Mouse (Mus musculus) midbrain, embryonic 14.5 days (tissue): Measurements from ENCODE around the gene Wdr83. TPM values are rescaled to one million over a fixed set of nuclear protein-coding genes. Genes with fewer than 3 reads are reported as not detected.

ENCODE experiments used
- ATAC-seq: fragments of 200-750 bp; cut with Nextera tagmentation; 2 replicates; pipeline ENCODE4 v1.8.0; 2017; ENCODE audit warnings: moderate number of reproducible peaks, moderate library complexity; ENCODE audit not compliant: low FRiP score, low TSS enrichment
- DNase-seq: peaks from one replicate; pipeline ENCODE4 v3.0.0-alpha.2; 2015
- H3K27ac ChIP-seq: fragments of 300-500 bp; sonication (generic); replicated peaks from 2 replicates; pipeline ENCODE4 v1.5.1; 2014; ENCODE audit warnings: mild to moderate bottlenecking, low read depth, low read length, moderate library complexity
- H3K27me3 ChIP-seq: fragments of 300-500 bp; sonication (generic); 2 replicates; pipeline ENCODE4 v1.6.1; 2014; ENCODE audit warnings: low read length, control low read depth, mixed read lengths; ENCODE audit not compliant: control insufficient read depth, insufficient read depth
- H3K36me3 ChIP-seq: fragments of 300-500 bp; sonication (generic); 2 replicates; pipeline ENCODE4 v1.6.1; 2014; ENCODE audit warnings: low read length, control low read depth; ENCODE audit not compliant: control insufficient read depth, insufficient read depth
- H3K4me1 ChIP-seq: fragments of 300-500 bp; sonication (generic); 2 replicates; pipeline ENCODE4 v1.6.1; 2014; ENCODE audit warnings: mild to moderate bottlenecking, antibody characterized with exemption, low read length, control low read depth; ENCODE audit not compliant: control insufficient read depth, insufficient read depth
- H3K4me2 ChIP-seq: fragments of 300-500 bp; sonication (generic); 2 replicates; pipeline ENCODE4 v1.6.1; 2014; ENCODE audit warnings: mild to moderate bottlenecking, low read length, moderate library complexity
- H3K4me3 ChIP-seq: fragments of 300-500 bp; sonication (generic); replicated peaks from 2 replicates; pipeline ENCODE4 v1.5.1; 2014; ENCODE audit warnings: low read depth, low read length
- H3K9ac ChIP-seq: fragments of 300-500 bp; sonication (generic); replicated peaks from 2 replicates; pipeline ENCODE4 v1.6.1; 2014; ENCODE audit warnings: mild to moderate bottlenecking, low read length, moderate library complexity
- H3K9me3 ChIP-seq: fragments of 300-500 bp; sonication (generic); 2 replicates; pipeline ENCODE4 v1.6.1; 2016; ENCODE audit warnings: low read length, control low read depth, mixed read lengths; ENCODE audit not compliant: control insufficient read depth
- WGBS: fragments of 180-500 bp; shearing (Covaris S2); extraction: QIAGEN DNeasy Blood & Tissue Kit; methylation state at CpG from one replicate; pipeline ENCODE4 v1.1.7; 2014; 5-methylcytosine and 5-hydroxymethylcytosine counted together
- polyA plus RNA-seq: library from polyadenylated mRNA; unstranded; fragments of >200 nt; fragmentation: Nextera tagmentation; extraction: Ambion mirVana; gene quantifications from 2 replicates; pipeline ENCODE4 v1.2.1, GENCODE M21; 2014

Wdr83 gene
- polyA plus RNA-seq, 1 experiment from 2014 or later = 53.9 TPM

DNA sequence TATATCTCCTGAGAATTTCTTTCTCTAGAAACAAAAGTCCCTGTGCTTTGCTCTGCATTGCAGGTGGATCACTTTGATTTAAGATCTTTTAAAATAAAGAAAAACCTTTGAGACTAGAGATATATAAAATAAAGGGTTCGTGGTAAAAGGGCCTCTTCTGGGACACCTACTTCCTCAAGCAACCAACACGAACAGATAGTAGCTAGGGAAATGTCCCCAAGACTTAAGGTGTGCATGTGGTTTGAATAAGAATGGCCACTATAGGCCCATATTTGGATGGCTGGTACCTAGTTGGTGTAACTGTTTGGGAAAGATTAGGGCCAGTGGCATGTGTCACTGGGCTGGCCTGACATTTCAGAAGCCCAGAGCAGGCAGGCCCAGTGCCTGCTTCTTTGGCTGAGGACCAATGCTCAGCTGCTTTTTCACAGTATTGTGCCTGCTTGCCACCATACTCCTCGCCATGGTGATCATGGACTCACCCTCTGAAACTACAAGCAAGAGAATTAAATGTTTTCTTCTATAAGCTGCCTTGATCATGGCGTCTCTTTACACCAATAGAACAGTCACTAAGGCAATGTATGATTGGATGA lies 19.1 kb upstream of the Wdr83 start:
- 88% methylated on average over 4 of the region's 4 CpGs for WGBS
- Histone ChIP-seq H3K27ac (no peak overlapping the region), H3K27me3 (no peaks in the 10 kb centered on the region), H3K4me3 (no peak overlapping the region), H3K4me1 (no peaks in the 10 kb centered on the region), H3K9me3 (no peaks in the 10 kb centered on the region), H3K9ac (no peak overlapping the region), H3K36me3 (peaks cover 31% of the 10 kb centered on the region), H3K4me2 (no peak overlapping the region)
- DNase-seq = no peak
- no peak for ATAC-seq

DNA sequence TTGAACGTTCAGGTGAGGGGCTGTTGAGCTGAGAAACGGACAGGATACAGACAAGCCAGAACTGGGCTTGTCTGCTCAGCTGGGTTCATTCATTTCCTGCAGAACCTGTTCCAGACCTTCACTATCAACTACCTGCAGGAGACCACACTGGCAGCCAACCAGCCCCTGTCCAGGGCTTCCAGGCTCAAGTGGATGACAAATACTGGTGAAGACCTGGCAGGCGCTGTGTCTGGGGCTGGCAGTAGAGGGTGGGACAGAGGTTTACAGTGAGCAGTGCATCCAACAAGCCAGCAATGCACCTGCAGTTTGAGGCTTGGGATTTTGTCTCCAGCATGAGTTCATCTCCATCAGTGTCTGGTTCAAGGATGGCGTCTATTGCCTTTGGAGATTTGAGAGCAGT lies 15.7 kb upstream of the Wdr83 start:
- H3K27me3 ChIP-seq = no peaks in the 10 kb centered on the region
- ATAC-seq = no peak
- H3K36me3 ChIP-seq = peaks cover 48% of the 10 kb centered on the region
- H3K9ac ChIP-seq = no peak overlapping the region
- H3K4me1 ChIP-seq = no peaks in the 10 kb centered on the region
- no peak overlapping the region for H3K27ac ChIP-seq
- no peak overlapping the region for H3K4me3 ChIP-seq
- no peak for DNase-seq
- no peaks in the 10 kb centered on the region for H3K9me3 ChIP-seq
- 96% methylated on average over 4 of the region's 4 CpGs for WGBS
- H3K4me2 ChIP-seq = no peak overlapping the region

DNA sequence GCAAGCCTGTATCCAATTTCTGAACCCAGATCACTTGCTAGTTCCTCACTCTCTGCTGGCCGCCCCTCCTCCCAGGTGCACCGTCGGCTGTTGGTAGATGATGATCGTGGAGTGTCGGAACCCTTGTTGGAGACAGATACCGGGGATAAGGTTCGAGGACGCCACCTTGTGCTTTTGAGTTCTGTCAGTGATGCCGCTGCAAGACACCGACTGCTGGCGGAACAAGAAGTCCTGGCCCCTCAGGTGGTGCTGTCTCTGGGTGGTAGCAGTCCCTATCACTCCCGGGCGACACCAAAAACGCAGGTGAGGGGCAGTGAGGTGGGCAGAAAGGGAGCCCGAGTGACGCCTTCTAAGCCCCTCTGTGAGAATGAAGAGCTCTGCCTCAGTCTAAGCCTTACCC lies 15.1 kb upstream of the Wdr83 start:
- peaks cover 50% of the 10 kb centered on the region for H3K36me3 ChIP-seq
- DNase-seq (no peak), ATAC-seq (no peak)
- H3K4me3 ChIP-seq = no peak overlapping the region
- H3K27ac ChIP-seq = no peak overlapping the region
- 95% methylated on average over 16 of the region's 16 CpGs for WGBS
- no peak overlapping the region for H3K9ac ChIP-seq
- H3K9me3 ChIP-seq = no peaks in the 10 kb centered on the region
- no peaks in the 10 kb centered on the region for H3K4me1 ChIP-seq
- H3K27me3 ChIP-seq = no peaks in the 10 kb centered on the region
- H3K4me2 ChIP-seq = no peak overlapping the region

DNA sequence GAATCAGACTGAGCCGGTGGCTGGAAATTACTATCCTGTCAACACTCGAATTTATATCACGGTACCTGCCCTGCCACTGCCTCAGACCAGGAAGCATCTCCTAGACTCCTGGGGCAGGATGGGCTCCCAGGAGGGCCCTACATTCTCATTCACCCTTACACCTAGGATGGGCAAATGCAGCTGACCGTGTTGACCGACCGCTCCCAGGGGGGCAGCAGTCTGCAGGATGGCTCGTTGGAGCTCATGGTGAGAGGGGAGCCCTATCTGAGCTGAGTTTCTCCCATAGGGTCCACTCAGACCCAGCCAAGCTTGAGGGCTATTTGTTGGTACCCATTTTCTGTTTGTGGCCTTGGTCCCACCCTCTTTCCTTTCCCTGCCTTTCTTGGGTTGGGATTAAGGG lies 14.5 kb upstream of the Wdr83 start:
- Histone ChIP-seq H3K27me3 (no peaks in the 10 kb centered on the region), H3K4me3 (no peak overlapping the region), H3K4me1 (no peaks in the 10 kb centered on the region), H3K9me3 (no peaks in the 10 kb centered on the region), H3K27ac (no peak overlapping the region), H3K9ac (no peak overlapping the region), H3K36me3 (peaks cover 56% of the 10 kb centered on the region), H3K4me2 (no peak overlapping the region)
- DNase-seq = no peak
- WGBS = 95% methylated on average over 7 of the region's 7 CpGs
- no peak for ATAC-seq

DNA sequence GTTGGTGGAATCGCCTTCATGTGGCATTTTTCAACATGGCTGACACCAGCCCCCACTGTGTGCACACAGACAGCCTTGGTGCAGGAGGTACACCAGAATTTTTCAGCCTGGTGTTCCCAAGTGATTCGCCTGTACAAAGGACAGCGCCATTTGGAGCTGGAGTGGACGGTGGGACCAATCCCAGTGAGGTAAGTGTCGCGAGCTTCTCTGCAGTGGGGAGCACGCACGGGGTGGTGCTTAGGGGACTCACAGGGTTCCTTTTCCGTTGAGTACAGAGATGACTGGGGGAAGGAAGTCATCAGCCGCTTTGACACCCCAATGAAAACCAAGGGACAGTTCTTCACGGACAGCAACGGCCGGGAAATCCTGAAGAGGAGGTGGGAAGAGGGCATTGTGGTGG lies 13.9 kb upstream of the Wdr83 start:
- H3K27ac ChIP-seq = no peak overlapping the region
- no peak overlapping the region for H3K4me2 ChIP-seq
- H3K9ac ChIP-seq = no peak overlapping the region
- no peaks in the 10 kb centered on the region for H3K27me3 ChIP-seq
- no peaks in the 10 kb centered on the region for H3K4me1 ChIP-seq
- ATAC-seq (no peak), DNase-seq (no peak)
- no peak overlapping the region for H3K4me3 ChIP-seq
- 95% methylated on average over 13 of the region's 13 CpGs for WGBS
- peaks cover 56% of the 10 kb centered on the region for H3K36me3 ChIP-seq
- H3K9me3 ChIP-seq = no peaks in the 10 kb centered on the region

DNA sequence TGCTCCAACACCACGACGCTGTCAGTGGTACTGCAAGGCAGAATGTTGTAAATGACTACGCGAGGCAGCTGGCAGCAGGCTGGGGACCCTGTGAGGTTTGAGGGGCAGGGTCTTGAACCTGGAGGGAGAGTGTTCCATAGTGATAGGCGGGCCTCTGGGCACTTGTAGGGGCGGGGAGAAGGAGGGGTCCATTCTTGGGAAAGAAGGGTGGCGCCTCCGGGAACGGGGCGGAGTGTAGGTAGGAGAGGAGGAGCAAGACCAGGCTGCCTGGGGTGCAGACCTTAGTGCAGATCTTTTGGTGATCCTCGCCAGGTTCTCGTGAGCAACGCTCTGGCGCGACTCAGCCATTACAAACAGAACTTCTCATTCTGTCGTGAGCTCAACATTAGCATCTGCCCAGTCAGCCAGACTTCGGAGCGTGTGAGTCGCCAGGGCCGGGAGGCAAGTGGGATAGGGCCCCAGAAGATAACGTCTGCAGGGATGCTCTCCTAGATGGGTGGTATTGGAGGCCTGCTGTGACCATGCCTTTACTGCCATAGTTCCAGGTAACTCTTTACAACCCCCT lies 10.5 kb upstream of the Wdr83 start:
- no peaks in the 10 kb centered on the region for H3K4me1 ChIP-seq
- DNase-seq (no peak), ATAC-seq (no peak)
- H3K9me3 ChIP-seq = no peaks in the 10 kb centered on the region
- H3K4me3 ChIP-seq = no peak overlapping the region
- H3K9ac ChIP-seq = no peak overlapping the region
- WGBS = 31% methylated on average over 21 of the region's 21 CpGs
- no peaks in the 10 kb centered on the region for H3K27me3 ChIP-seq
- H3K36me3 ChIP-seq = peaks cover 43% of the 10 kb centered on the region
- no peak overlapping the region for H3K27ac ChIP-seq
- H3K4me2 ChIP-seq = no peak overlapping the region

DNA sequence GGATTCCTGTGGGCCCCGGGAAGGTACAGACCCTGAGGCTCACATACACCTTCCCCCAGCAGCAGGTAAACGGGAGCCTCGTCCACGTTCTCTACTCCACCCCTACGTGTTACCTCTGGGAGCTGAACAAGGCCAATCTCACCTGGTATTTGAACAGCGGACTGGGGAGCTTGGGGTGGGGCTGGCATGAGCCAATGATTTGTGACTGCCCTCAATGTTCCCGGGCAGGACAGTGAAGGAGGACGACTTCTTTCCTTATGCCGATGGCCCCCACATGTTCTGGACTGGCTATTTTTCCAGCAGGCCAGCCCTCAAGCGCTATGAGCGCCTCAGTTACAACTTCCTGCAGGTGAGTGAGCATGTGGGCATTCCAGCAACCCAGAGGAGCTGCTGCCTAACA lies 9.8 kb upstream of the Wdr83 start:
- no peak for ATAC-seq

DNA sequence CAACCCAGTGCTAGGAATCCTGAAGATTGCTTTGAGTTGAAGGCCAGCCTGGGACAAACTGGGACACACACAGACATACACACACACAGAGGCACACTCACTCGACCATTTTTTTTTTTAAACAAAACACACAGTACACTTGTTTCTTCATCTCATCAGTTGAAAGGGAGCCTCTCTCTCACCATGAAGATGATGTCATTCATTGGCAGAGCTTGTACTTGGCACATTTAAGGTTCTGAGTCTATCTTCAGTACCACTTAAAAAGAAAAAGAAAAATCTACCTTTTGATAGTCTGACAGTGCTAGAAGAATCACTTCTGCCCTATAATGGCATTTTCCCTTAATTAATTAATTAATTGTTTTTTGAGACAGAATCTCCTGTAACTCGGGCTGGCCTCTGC lies 7.7 kb upstream of the Wdr83 start:
- DNase-seq (no peak), ATAC-seq (no peak)
- Histone ChIP-seq H3K4me3 (no peak overlapping the region), H3K27ac (no peak overlapping the region), H3K9me3 (no peaks in the 10 kb centered on the region), H3K4me1 (peaks cover 2% of the 10 kb centered on the region), H3K4me2 (no peak overlapping the region), H3K27me3 (no peaks in the 10 kb centered on the region), H3K36me3 (peaks cover 22% of the 10 kb centered on the region), H3K9ac (no peak overlapping the region)
- WGBS = 91% methylated on average over 2 of the region's 2 CpGs

More for the DNA sequence above, 9.8 kb upstream of the Wdr83 start:
- Histone ChIP-seq H3K27ac (no peak overlapping the region), H3K4me3 (no peak overlapping the region), H3K4me2 (no peak overlapping the region), H3K4me1 (no peaks in the 10 kb centered on the region), H3K9me3 (no peaks in the 10 kb centered on the region), H3K36me3 (peaks cover 37% of the 10 kb centered on the region), H3K27me3 (no peaks in the 10 kb centered on the region), H3K9ac (no peak overlapping the region)
- 94% methylated on average over 11 of the region's 11 CpGs for WGBS
- no peak for DNase-seq

DNA sequence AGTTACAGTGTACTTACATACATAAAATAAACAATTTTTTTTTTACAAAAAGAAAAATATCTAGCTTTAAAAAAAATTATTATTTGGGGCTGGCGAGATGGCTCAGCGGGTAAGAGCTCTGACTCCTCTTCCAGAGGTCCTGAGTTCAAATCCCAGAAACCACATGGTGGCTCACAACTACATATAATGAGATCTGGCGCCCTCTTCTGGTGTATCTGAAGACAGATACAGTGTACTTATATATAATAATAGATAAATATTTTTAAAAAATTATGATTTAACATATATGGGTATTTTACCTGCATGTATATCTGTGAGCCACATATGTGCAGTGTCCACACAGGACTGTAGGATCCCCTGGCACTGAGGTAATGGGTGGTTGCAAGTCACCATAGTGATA lies 5.1 kb upstream of the Wdr83 start:
- H3K27ac ChIP-seq = no peak overlapping the region
- no peak overlapping the region for H3K9ac ChIP-seq
- peaks cover 12% of the 10 kb centered on the region; the same call in 1 of the 2 replicates for H3K36me3 ChIP-seq
- ATAC-seq (no peak), DNase-seq (no peak)
- H3K4me1 ChIP-seq = peaks cover 15% of the 10 kb centered on the region
- H3K27me3 ChIP-seq = no peaks in the 10 kb centered on the region
- no peak overlapping the region for H3K4me2 ChIP-seq
- no peaks in the 10 kb centered on the region for H3K9me3 ChIP-seq
- H3K4me3 ChIP-seq = no peak overlapping the region
- WGBS = 88% methylated on average over 3 of the region's 3 CpGs
